Mouse (Mus musculus): ENCODE results near the gene Pex5l.

The Pex5l gene

DNA sequence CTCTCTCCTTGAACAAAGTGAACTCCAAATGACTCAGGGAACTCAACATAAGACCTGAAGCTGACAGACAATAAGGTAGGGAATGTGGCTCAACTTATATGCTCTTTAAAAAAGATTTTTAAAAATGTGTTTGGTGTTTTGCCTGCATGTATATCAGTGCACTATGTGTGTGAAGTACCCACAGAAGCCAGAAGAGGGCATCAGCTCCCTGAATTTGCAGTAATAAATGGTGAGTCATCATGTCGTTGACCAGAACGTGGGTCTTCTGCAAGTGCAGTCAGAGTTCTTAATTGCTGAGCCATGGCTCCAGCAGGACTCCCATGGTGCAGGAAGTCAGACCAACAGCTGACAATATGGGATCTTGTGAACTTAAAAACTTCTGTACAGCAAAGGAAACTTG, 177.5 kb downstream of the Pex5l start:
- ATAC-seq (ENCODE audit: insufficient number of reproducible peaks, low FRiP score, low TSS enrichment) = no peak

GRCm38 (mm10) chr3:32961494-32961893, 181.6 kb downstream of the Pex5l start:
- ATAC-seq (ENCODE audit: insufficient number of reproducible peaks, low FRiP score, low TSS enrichment) = no peak

DNA sequence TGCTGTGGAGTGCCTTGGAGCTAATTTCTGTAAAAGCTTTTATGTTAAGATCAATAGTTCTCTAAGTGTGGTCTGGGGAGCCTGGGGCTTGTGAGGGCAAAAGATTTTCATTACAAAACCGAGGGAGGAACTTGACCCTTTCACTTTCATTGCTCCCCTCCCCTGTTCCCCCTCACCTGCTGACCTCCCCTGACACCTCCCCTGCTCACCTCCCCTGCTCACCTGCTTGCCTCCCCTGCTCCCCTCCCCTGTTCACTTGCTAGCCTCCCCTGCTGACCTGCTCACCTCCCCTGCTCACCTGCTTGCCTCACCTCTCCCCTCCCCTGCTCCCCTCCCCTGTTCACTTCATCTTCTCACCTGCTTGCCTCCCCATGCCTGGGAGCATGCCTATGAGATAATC, 191.7 kb downstream of the Pex5l start:
- ATAC-seq (ENCODE audit: insufficient number of reproducible peaks, low FRiP score, low TSS enrichment) = no peak

DNA sequence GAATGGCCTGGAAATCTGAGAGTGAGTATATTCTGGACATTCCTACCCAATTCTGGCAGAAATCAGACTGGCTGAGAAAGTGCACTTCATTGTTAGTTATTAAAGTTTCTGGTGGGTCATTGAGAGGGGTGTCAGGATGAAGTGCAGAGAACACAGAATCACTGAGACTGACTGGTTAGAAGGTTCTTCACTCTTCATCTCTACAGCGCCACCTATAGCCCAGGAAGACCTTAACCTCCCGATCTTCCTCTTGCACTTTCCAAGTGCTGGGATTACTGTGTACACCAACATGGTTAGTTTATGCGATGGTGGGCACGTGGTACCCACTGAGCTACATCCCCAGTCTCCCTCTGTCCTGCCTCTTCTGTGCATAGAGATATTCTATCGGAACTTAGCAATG, 195.6 kb downstream of the Pex5l start:
- ATAC-seq (ENCODE audit: insufficient number of reproducible peaks, low FRiP score, low TSS enrichment) = no peak

DNA sequence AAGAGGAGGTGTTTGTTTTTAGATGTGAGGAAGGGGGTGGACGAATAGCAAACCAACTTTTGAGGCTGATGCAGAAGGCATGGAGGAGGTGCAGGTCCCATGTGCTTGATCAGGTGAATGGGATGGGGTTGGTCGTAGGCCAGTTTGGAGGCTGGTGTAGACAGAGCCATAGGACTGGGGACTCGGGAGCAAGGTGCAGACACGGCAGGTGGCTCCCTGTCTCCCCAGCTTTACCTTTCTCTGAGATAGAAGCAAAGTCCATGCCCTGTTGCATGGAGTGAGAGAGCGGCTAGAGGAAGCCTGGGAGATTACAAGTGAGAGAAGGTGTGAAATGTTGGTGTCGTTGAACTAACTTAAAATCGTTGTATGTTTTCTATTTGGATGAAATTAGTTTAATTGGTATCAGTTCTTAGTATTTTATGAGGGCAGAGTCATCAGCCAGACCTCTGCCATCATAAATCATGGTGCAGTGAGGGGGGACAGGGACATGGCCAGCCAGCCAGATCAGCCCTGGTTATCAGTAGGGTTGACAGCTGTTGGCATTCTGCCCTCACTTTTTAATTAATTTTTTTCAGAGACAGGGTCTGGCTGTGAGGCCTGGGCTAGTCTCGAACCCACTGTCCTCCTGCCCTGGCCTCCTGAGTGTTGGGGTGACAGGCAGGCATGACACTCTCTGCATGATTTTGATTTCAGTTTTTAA, 203.1 kb downstream of the Pex5l start:
- ATAC-seq (ENCODE audit: insufficient number of reproducible peaks, low FRiP score, low TSS enrichment) = no peak; the same call in 1 of the 2 replicates

DNA sequence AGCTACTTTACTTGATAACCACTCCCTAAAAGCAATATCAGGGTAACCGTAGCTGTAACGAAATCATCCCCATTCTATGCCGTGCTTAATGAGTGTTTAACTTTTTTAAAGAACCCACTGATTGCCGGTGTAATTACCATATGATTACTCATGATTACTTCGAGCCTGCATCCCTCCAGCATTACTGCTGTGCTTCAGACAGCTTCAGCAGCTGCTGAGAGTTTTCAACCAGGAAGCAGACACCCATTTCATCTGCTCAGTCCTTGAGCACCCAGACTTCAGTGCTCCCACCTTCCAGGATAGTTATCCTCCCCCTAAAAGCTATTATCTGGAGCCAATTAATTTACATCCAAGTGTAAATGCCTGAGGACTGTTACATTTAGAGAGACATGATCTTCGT, 218.9 kb downstream of the Pex5l start:
- ATAC-seq (ENCODE audit: insufficient number of reproducible peaks, low FRiP score, low TSS enrichment) = no peak

DNA sequence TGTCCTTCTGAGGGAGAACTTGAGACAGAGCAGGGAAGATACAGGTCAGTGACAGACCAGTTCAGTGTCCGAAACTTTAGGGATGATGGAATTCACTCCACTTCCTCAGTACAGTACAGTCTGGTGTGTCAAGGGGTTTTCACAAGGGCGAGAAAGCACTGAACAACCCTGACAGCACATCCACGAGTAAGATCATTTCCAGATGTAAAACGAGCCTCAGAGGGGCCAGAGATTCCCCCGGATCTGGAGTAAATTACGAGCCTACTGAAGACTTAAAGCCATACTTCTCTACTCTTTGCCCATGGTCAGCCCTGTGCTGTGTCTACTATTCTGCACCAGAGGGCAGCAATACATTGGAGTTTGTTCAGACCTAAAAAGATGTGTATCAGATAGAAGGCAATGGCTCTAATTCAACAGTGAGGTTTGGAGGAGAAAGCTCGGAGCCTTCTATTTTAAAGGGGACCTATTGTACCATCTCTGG, 232.9 kb downstream of the Pex5l start:
- no peak for ATAC-seq (ENCODE audit: insufficient number of reproducible peaks, low FRiP score, low TSS enrichment)

- ATAC-seq (ENCODE audit: insufficient number of reproducible peaks, low FRiP score, low TSS enrichment) = no peak
Observed at GRCm38 (mm10) chr3:32908400-32908799, 234.6 kb downstream of the Pex5l start.

- no peak for ATAC-seq (ENCODE audit: insufficient number of reproducible peaks, low FRiP score, low TSS enrichment)
Observed at GRCm38 (mm10) chr3:32905850-32906779, 236.9 kb downstream of the Pex5l start.

- ATAC-seq (ENCODE audit: insufficient number of reproducible peaks, low FRiP score, low TSS enrichment) = no peak
Observed at GRCm38 (mm10) chr3:32904599-32904998, 238.4 kb downstream of the Pex5l start.

- ATAC-seq (ENCODE audit: insufficient number of reproducible peaks, low FRiP score, low TSS enrichment) = no peak
Observed at GRCm38 (mm10) chr3:32903462-32903861, 239.6 kb downstream of the Pex5l start.
